ENCODE assay signal across 8 mouse cellular contexts in genomic region chr1:91428614-91429013, GRCm38 (mm10). TPM values are rescaled to one million over a fixed set of nuclear protein-coding genes. Genes with fewer than 3 reads are reported as not detected.
DNase-seq lines count a peak whose midpoint lies in the region; ATAC-seq lines count a peak whose summit lies in the region.

No protein-coding gene starts in this region.

- H3K9me3 ChIP-seq in liver, embryonic 11.5 days (ENCODE audit: control insufficient read depth, low read length) = no peaks in the 10 kb centered on the region

- H3K27ac ChIP-seq in liver, embryonic 11.5 days (ENCODE audit: low read depth, low read length) = no peak overlapping the region

- H3K27me3 ChIP-seq in liver, embryonic 11.5 days (replicated peaks; ENCODE audit: control insufficient read depth, insufficient read depth, low read length) = no peaks in the 10 kb centered on the region

- H3K4me1 ChIP-seq in liver, embryonic 11.5 days (replicated peaks; ENCODE audit: control insufficient read depth, insufficient read depth, low read length) = no peaks in the 10 kb centered on the region

- no peak overlapping the region for H3K4me2 ChIP-seq in liver, embryonic 11.5 days

- 0 out of 2 replicates have a peak, but pooled peaks have one; percentile 53 for ATAC-seq in liver, embryonic 11.5 days (replicated peaks; ENCODE audit: low FRiP score)

- intact Hi-C loops in gastrocnemius, postnatal 36 days (cut with DNase I) = loop anchor here (1.0 to 5.0 kb wide), 2 partner anchors 34 to 55 kb away; no protein-coding TSS in a partner anchor

- peak; percentile 82 to 84 for DNase-seq in B cell, adult 2 months
- DNase-seq in adrenal gland, adult 18-20 months (ENCODE audit: low spot score in 2 of 2) = peak; percentile 88 to 89
- peak; percentile 90 for DNase-seq in embryo, embryonic 10 days (ENCODE audit: low spot score)
- peak; percentile 71 to 83 for DNase-seq in gastrocnemius, postnatal 36 days
- DNase-seq in kidney, adult 8-10 months = peak; percentile 68 to 90
- no peak for DNase-seq in liver, embryonic 11.5 days (ENCODE audit: low spot score)
- DNase-seq in ovary, postnatal 36 days (ENCODE audit: low spot score) = peak; percentile 81
- peak; percentile 58 to 84 for DNase-seq in thymus, postnatal 10 days (ENCODE audit: low spot score in 2 of 2)

- H3K36me3 ChIP-seq in liver, embryonic 11.5 days (ENCODE audit: control insufficient read depth, insufficient read depth, low read length) = no peaks in the 10 kb centered on the region

- H3K9ac ChIP-seq in liver, embryonic 11.5 days (ENCODE audit: low read depth, low read length) = no peak overlapping the region

- no peak overlapping the region for H3K4me3 ChIP-seq in liver, embryonic 11.5 days (ENCODE audit: low read depth, low read length)

- WGBS in liver, embryonic 11.5 days = 48% methylated on average over 4 of the region's 4 CpGs

RNA-seq across cellular contexts. Expression of gene Hes6, which starts 14.8 kb away (rescaled TPM):
- 100 to 1,000 TPM; 255 to 373 TPM for total RNA-seq in adrenal gland, adult 18-20 months (2021)
- total RNA-seq in gastrocnemius, postnatal 36 days (2021) = 1 to 10 TPM; 7.5 to 7.9 TPM
- polyA plus RNA-seq in liver, embryonic 11.5 days (2014; fragmentation: Nextera tagmentation; extraction: Ambion mirVana) = 50.8 and 51.8 TPM in 2 replicates

RNA-seq across cellular contexts. Expression of gene Ilkap, which starts 30.0 kb away (rescaled TPM):
- 100 to 1,000 TPM in 1 of 2 experiments, 10 to 100 TPM in 1; 93.7 to 121 TPM for total RNA-seq in adrenal gland, adult 18-20 months (2021)
- 10 to 100 TPM; 33.2 TPM for total RNA-seq in gastrocnemius, postnatal 36 days (2021)
- polyA plus RNA-seq in liver, embryonic 11.5 days (2014; fragmentation: Nextera tagmentation; extraction: Ambion mirVana) = 159 and 168 TPM in 2 replicates

RNA-seq across cellular contexts. Expression of gene Per2, which starts 30.5 kb away (rescaled TPM):
- total RNA-seq in adrenal gland, adult 18-20 months (2021) = 10 to 100 TPM; 46.7 to 66.6 TPM
- total RNA-seq in gastrocnemius, postnatal 36 days (2021) = 1 to 10 TPM; 6.7 to 9.9 TPM
- polyA plus RNA-seq in liver, embryonic 11.5 days (2014; fragmentation: Nextera tagmentation; extraction: Ambion mirVana) = 4.5 and 6.8 TPM in 2 replicates

Comparison
In these comparisons a context has a peak if more than half of its experiments do, and no peak if none do; other contexts are left out.
1. RNA of gene Hes6, which starts 14.8 kb away (total RNA-seq): 255 to 373 TPM in adrenal gland, adult 18-20 months; 7.5 to 7.9 TPM in gastrocnemius, postnatal 36 days; every median in the first group is over 10 times any median in the second.
2. RNA of gene Per2, which starts 30.5 kb away (total RNA-seq): 46.7 to 66.6 TPM in adrenal gland, adult 18-20 months; 6.7 to 9.9 TPM in gastrocnemius, postnatal 36 days; every median in the first group is over 4 times any median in the second.